Mouse (Mus musculus): ENCODE measurements around the gene S100a3. TPM values are rescaled to one million over a fixed set of nuclear protein-coding genes. Genes with fewer than 3 reads are reported as not detected.

The S100a3 gene
- polyA plus RNA-seq, 1 experiment from 2014 or later, result 0.32 TPM

DNA sequence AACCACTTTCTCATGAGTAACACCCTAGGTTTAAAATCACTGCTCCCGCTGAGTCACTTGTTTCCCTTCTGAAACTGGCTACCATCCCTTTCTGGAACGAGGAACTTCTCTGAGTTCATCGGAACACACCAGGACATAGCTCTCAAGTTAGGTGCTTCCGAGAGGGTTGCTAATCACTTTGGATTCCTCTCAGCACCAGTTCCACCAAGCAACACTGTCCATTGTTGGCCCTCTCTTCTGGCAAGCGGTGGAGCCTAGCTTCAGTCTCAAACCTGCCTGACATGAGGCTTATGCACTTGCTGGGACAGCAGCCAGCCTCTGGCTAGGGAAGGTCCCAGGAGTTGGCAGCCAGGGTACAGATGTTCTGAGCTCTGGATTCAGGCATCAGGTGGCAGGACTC lies 14.3 kb downstream of the S100a3 start:
- H3K36me3 ChIP-seq (ENCODE audit: control insufficient read depth, insufficient read depth, low read length), result no peaks in the 10 kb centered on the region
- H3K9me3 ChIP-seq (ENCODE audit: control insufficient read depth, low read length), result no peaks in the 10 kb centered on the region
- H3K4me1 ChIP-seq (ENCODE audit: control insufficient read depth in 2 of 2, insufficient read depth in 2 of 2, low read length in 2 of 2), result no peaks in the 10 kb centered on the region; a peak in 1 of 4 replicates
- ATAC-seq (ENCODE audit: insufficient number of reproducible peaks, insufficient read depth, low FRiP score, low read depth), result no peak
- H3K27me3 ChIP-seq (ENCODE audit: control insufficient read depth, insufficient read depth, low read length), result no peaks in the 10 kb centered on the region
- H3K4me3 ChIP-seq (ENCODE audit: control insufficient read depth in 1 of 2, insufficient read depth in 1 of 2, low read depth in 1 of 2, low read length in 2 of 2), result no peak overlapping the region
- H3K9ac ChIP-seq (ENCODE audit: low read length), result no peak overlapping the region
- H3K4me2 ChIP-seq (ENCODE audit: low read length), result no peak overlapping the region
- WGBS, result 68% methylated on average over 5 of the region's 5 CpGs
- no peak overlapping the region for H3K27ac ChIP-seq (replicated peaks in 1 of 2; ENCODE audit: control insufficient read depth in 1 of 2, insufficient read depth in 1 of 2, low read depth in 2 of 2, low read length in 2 of 2)

- no peak overlapping the region for H3K9ac ChIP-seq (ENCODE audit: low read length)
- no peak overlapping the region for H3K4me2 ChIP-seq (ENCODE audit: low read length)
- WGBS, result 73% methylated on average over 3 of the region's 3 CpGs
- no peaks in the 10 kb centered on the region; a peak in 1 of 4 replicates for H3K4me1 ChIP-seq (ENCODE audit: control insufficient read depth in 2 of 2, insufficient read depth in 2 of 2, low read length in 2 of 2)
- H3K27me3 ChIP-seq (ENCODE audit: control insufficient read depth, insufficient read depth, low read length), result no peaks in the 10 kb centered on the region
- no peaks in the 10 kb centered on the region for H3K9me3 ChIP-seq (ENCODE audit: control insufficient read depth, low read length)
- H3K4me3 ChIP-seq (ENCODE audit: control insufficient read depth in 1 of 2, insufficient read depth in 1 of 2, low read depth in 1 of 2, low read length in 2 of 2), result no peak overlapping the region
- no peaks in the 10 kb centered on the region for H3K36me3 ChIP-seq (ENCODE audit: control insufficient read depth, insufficient read depth, low read length)
- H3K27ac ChIP-seq (replicated peaks in 1 of 2; ENCODE audit: control insufficient read depth in 1 of 2, insufficient read depth in 1 of 2, low read depth in 2 of 2, low read length in 2 of 2), result no peak overlapping the region
- ATAC-seq (ENCODE audit: insufficient number of reproducible peaks, insufficient read depth, low FRiP score, low read depth), result no peak
Observed at GRCm38 (mm10) chr3:90575320-90575719, 14.9 kb downstream of the S100a3 start.

DNA sequence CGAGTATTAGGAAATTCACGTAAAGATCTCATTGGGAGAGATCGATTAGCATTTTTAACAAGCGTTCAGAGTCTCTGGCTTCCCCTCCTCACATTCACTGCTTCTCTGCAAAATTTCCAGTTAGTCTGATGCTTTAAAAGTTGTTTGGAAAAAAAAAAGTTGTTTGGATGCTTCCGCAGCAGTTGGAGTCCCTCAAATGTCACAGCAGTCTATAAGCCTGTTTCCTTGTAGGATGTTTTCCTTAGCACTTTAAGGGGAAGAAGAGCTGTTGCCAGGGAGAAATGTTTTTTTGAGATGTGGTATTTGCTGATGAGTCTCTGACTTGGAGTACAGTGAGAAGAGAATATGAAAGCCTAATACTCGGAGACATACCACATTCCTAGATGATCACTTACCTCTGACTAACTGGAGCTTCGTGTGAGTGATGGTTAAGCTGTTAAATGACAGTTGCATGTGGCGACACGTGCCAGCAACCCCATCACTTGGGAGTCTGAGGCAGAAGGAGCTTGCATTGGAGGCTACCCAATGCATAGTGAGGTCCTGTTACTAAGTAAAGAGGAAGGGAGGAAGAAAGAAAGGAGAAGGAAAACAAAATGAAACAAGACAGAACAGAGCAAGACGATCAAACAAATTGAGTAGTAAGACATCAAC lies 16.1 kb downstream of the S100a3 start:
- Histone ChIP-seq H3K27ac (replicated peaks in 1 of 2; ENCODE audit: control insufficient read depth in 1 of 2, insufficient read depth in 1 of 2, low read depth in 2 of 2, low read length in 2 of 2) (no peak overlapping the region), H3K36me3 (ENCODE audit: control insufficient read depth, insufficient read depth, low read length) (no peaks in the 10 kb centered on the region), H3K9ac (ENCODE audit: low read length) (no peak overlapping the region), H3K27me3 (ENCODE audit: control insufficient read depth, insufficient read depth, low read length) (no peaks in the 10 kb centered on the region), H3K4me2 (ENCODE audit: low read length) (no peak overlapping the region), H3K9me3 (ENCODE audit: control insufficient read depth, low read length) (no peaks in the 10 kb centered on the region), H3K4me3 (ENCODE audit: control insufficient read depth in 1 of 2, insufficient read depth in 1 of 2, low read depth in 1 of 2, low read length in 2 of 2) (no peak overlapping the region), H3K4me1 (ENCODE audit: control insufficient read depth in 2 of 2, insufficient read depth in 2 of 2, low read length in 2 of 2) (no peaks in the 10 kb centered on the region; a peak in 1 of 4 replicates)
- ATAC-seq (ENCODE audit: insufficient number of reproducible peaks, insufficient read depth, low FRiP score, low read depth), result no peak
- WGBS, result 59% methylated on average over 10 of the region's 10 CpGs

GRCm38 (mm10) chr3:90579433-90579832 lies 19.1 kb downstream of the S100a3 start:
- peaks cover 0 to 9% of the 10 kb centered on the region in 2 experiments; a peak in 3 of 4 replicates for H3K4me1 ChIP-seq (ENCODE audit: control insufficient read depth in 2 of 2, insufficient read depth in 2 of 2, low read length in 2 of 2)
- H3K36me3 ChIP-seq (ENCODE audit: control insufficient read depth, insufficient read depth, low read length), result no peaks in the 10 kb centered on the region
- WGBS, result 43% methylated on average over 7 of the region's 7 CpGs
- no peak overlapping the region for H3K4me3 ChIP-seq (ENCODE audit: control insufficient read depth in 1 of 2, insufficient read depth in 1 of 2, low read depth in 1 of 2, low read length in 2 of 2)
- no peak for ATAC-seq (ENCODE audit: insufficient number of reproducible peaks, insufficient read depth, low FRiP score, low read depth)
- no peaks in the 10 kb centered on the region for H3K9me3 ChIP-seq (ENCODE audit: control insufficient read depth, low read length)
- no peaks in the 10 kb centered on the region for H3K27me3 ChIP-seq (ENCODE audit: control insufficient read depth, insufficient read depth, low read length)
- no peak overlapping the region for H3K27ac ChIP-seq (replicated peaks in 1 of 2; ENCODE audit: control insufficient read depth in 1 of 2, insufficient read depth in 1 of 2, low read depth in 2 of 2, low read length in 2 of 2)
- no peak overlapping the region for H3K9ac ChIP-seq (ENCODE audit: low read length)
- H3K4me2 ChIP-seq (ENCODE audit: low read length), result no peak overlapping the region

DNA sequence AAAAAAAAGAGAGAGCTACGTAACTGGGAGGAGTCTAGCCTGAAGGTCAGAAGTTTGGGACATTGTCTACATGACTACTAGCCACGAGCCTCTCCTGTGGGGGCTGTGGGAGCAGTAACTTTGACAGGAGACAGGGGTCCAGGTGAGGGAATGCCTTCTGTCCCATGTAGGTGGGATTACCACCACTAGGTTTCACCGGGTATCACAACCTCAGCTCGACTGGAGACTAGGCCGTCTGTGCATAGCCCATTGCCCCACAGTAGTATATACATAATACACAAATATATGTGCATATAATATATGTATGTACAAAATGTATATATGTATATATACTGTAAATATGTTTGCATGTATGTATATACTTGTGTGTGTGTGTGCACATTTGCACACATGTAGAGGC lies 20.8 kb downstream of the S100a3 start:
- H3K4me3 ChIP-seq (ENCODE audit: control insufficient read depth in 1 of 2, insufficient read depth in 1 of 2, low read depth in 1 of 2, low read length in 2 of 2), result no peak overlapping the region
- no peak for ATAC-seq (ENCODE audit: insufficient number of reproducible peaks, insufficient read depth, low FRiP score, low read depth)
- no peak overlapping the region for H3K4me2 ChIP-seq (ENCODE audit: low read length)
- H3K27ac ChIP-seq (replicated peaks in 1 of 2; ENCODE audit: control insufficient read depth in 1 of 2, insufficient read depth in 1 of 2, low read depth in 2 of 2, low read length in 2 of 2), result no peak overlapping the region
- H3K27me3 ChIP-seq (ENCODE audit: control insufficient read depth, insufficient read depth, low read length), result no peaks in the 10 kb centered on the region
- WGBS, result 94% methylated on average over 5 of the region's 5 CpGs
- H3K36me3 ChIP-seq (ENCODE audit: control insufficient read depth, insufficient read depth, low read length), result no peaks in the 10 kb centered on the region
- H3K9ac ChIP-seq (ENCODE audit: low read length), result no peak overlapping the region
- no peaks in the 10 kb centered on the region for H3K9me3 ChIP-seq (ENCODE audit: control insufficient read depth, low read length)
- peaks cover 0 to 9% of the 10 kb centered on the region in 2 experiments; a peak in 3 of 4 replicates for H3K4me1 ChIP-seq (ENCODE audit: control insufficient read depth in 2 of 2, insufficient read depth in 2 of 2, low read length in 2 of 2)

DNA sequence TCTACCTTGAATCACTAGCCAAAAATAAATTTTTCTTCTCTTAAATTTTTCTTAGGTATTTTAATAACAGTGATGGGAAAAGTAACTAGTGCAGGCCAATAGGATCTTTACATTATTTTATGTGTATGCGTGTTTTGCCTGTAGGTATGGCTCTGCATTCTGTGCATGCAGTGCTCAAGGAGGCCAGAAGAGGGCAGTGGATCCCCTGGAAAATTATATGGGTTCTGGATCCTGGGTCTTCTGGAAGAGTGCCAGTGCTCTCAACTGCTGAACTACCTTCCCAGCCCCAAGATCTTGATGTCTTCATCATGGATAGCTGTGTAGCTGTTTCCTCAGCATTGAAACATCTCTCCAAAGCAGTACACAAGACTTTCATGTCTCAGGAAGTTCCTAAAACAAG lies 21.8 kb downstream of the S100a3 start:
- H3K4me3 ChIP-seq (ENCODE audit: control insufficient read depth in 1 of 2, insufficient read depth in 1 of 2, low read depth in 1 of 2, low read length in 2 of 2), result no peak overlapping the region

DNA sequence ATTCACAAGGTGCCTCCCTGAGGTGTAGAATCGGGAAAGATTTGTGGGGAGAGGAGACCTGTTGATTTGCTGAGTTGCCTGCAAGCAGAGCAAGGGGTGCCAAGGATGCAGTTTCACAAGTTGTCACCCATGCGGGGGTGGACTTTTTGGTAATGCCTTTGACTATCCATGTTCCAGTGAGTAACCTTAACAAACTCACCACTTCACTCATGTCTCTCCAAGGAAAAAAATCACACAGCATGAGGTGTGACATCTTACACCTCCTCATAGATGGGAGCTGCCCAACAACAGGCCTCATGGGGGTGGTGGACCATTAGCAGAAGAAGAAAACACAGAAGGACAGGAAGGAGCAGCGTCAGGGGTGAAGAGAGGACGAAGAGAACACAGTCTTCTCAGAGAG lies 22.2 kb downstream of the S100a3 start:
- no peak overlapping the region for H3K27ac ChIP-seq (replicated peaks in 1 of 2; ENCODE audit: control insufficient read depth in 1 of 2, insufficient read depth in 1 of 2, low read depth in 2 of 2, low read length in 2 of 2)
- no peak overlapping the region for H3K9ac ChIP-seq (ENCODE audit: low read length)
- WGBS, result 79% methylated on average over 4 of the region's 4 CpGs
- no peaks in the 10 kb centered on the region for H3K9me3 ChIP-seq (ENCODE audit: control insufficient read depth, low read length)
- no peak overlapping the region for H3K4me2 ChIP-seq (ENCODE audit: low read length)
- no peaks in the 10 kb centered on the region for H3K27me3 ChIP-seq (ENCODE audit: control insufficient read depth, insufficient read depth, low read length)
- H3K36me3 ChIP-seq (ENCODE audit: control insufficient read depth, insufficient read depth, low read length), result no peaks in the 10 kb centered on the region
- peaks cover 3 to 9% of the 10 kb centered on the region in 2 experiments for H3K4me1 ChIP-seq (ENCODE audit: control insufficient read depth in 2 of 2, insufficient read depth in 2 of 2, low read length in 2 of 2)
- H3K4me3 ChIP-seq (ENCODE audit: control insufficient read depth in 1 of 2, insufficient read depth in 1 of 2, low read depth in 1 of 2, low read length in 2 of 2), result no peak overlapping the region
- ATAC-seq (ENCODE audit: insufficient number of reproducible peaks, insufficient read depth, low FRiP score, low read depth), result no peak

More for the DNA sequence above, 21.8 kb downstream of the S100a3 start:
- Histone ChIP-seq H3K9ac (ENCODE audit: low read length) (no peak overlapping the region), H3K27ac (replicated peaks in 1 of 2; ENCODE audit: control insufficient read depth in 1 of 2, insufficient read depth in 1 of 2, low read depth in 2 of 2, low read length in 2 of 2) (no peak overlapping the region), H3K4me1 (ENCODE audit: control insufficient read depth in 2 of 2, insufficient read depth in 2 of 2, low read length in 2 of 2) (peaks cover under 1 to 9% of the 10 kb centered on the region in 2 experiments), H3K4me2 (ENCODE audit: low read length) (no peak overlapping the region), H3K27me3 (ENCODE audit: control insufficient read depth, insufficient read depth, low read length) (no peaks in the 10 kb centered on the region), H3K36me3 (ENCODE audit: control insufficient read depth, insufficient read depth, low read length) (no peaks in the 10 kb centered on the region), H3K9me3 (ENCODE audit: control insufficient read depth, low read length) (no peaks in the 10 kb centered on the region)
- WGBS, result 95% methylated on average over 1 of the region's 1 CpGs
- ATAC-seq (ENCODE audit: insufficient number of reproducible peaks, insufficient read depth, low FRiP score, low read depth), result no peak

- Histone ChIP-seq H3K4me1 (ENCODE audit: control insufficient read depth in 2 of 2, insufficient read depth in 2 of 2, low read length in 2 of 2) (peaks cover 5 to 9% of the 10 kb centered on the region in 2 experiments), H3K4me2 (ENCODE audit: low read length) (no peak overlapping the region), H3K27me3 (ENCODE audit: control insufficient read depth, insufficient read depth, low read length) (no peaks in the 10 kb centered on the region), H3K36me3 (ENCODE audit: control insufficient read depth, insufficient read depth, low read length) (no peaks in the 10 kb centered on the region), H3K27ac (replicated peaks in 1 of 2; ENCODE audit: control insufficient read depth in 1 of 2, insufficient read depth in 1 of 2, low read depth in 2 of 2, low read length in 2 of 2) (no peak overlapping the region), H3K4me3 (ENCODE audit: control insufficient read depth in 1 of 2, insufficient read depth in 1 of 2, low read depth in 1 of 2, low read length in 2 of 2) (no peak overlapping the region), H3K9me3 (ENCODE audit: control insufficient read depth, low read length) (no peaks in the 10 kb centered on the region), H3K9ac (ENCODE audit: low read length) (no peak overlapping the region)
- 17% methylated on average over 3 of the region's 3 CpGs for WGBS
- ATAC-seq (ENCODE audit: insufficient number of reproducible peaks, insufficient read depth, low FRiP score, low read depth), result no peak
Observed at GRCm38 (mm10) chr3:90583893-90584292, 23.5 kb downstream of the S100a3 start.

Measured in heart, embryonic 14.5 days (tissue).